Mouse (Mus musculus): ENCODE results near the gene Tmem109. TPM values are rescaled to one million over a fixed set of nuclear protein-coding genes. Genes with fewer than 3 reads are reported as not detected.
A peak's percentile ranks its signal among the peaks of the same experiment; 100 is the strongest.

Gene Tmem109
- polyA plus RNA-seq, 1 experiment from 2014 or later, result 37.0 TPM

- WGBS, result 74% methylated on average over 14 of the region's 14 CpGs
- H3K9me3 ChIP-seq (ENCODE audit: control insufficient read depth, low read length), result no peaks in the 10 kb centered on the region
- H3K9ac ChIP-seq, result no peak overlapping the region
- no peaks in the 10 kb centered on the region for H3K27me3 ChIP-seq (ENCODE audit: control insufficient read depth, insufficient read depth, low read length)
- ATAC-seq (ENCODE audit: low FRiP score) (no peak), DNase-seq (ENCODE audit: low spot score) (no peak)
- H3K4me3 ChIP-seq (replicated peaks; ENCODE audit: low read length), result no peak overlapping the region
- peaks cover 42% of the 10 kb centered on the region for H3K36me3 ChIP-seq (replicated peaks; ENCODE audit: control insufficient read depth, insufficient read depth)
- H3K4me2 ChIP-seq (replicated peaks), result no peak overlapping the region
- H3K27ac ChIP-seq, result no peak overlapping the region
- peaks cover 25% of the 10 kb centered on the region for H3K4me1 ChIP-seq (replicated peaks; ENCODE audit: control insufficient read depth, insufficient read depth, low read length)
Observed at GRCm38 (mm10) chr19:10871328-10871961, 10.4 kb downstream of the Tmem109 start.

GRCm38 (mm10) chr19:10870676-10871075, 11.1 kb downstream of the Tmem109 start:
- Histone ChIP-seq H3K27me3 (ENCODE audit: control insufficient read depth, insufficient read depth, low read length) (no peaks in the 10 kb centered on the region), H3K36me3 (replicated peaks; ENCODE audit: control insufficient read depth, insufficient read depth) (peaks cover 49% of the 10 kb centered on the region)

GRCm38 (mm10) chr19:10869886-10870527, 11.8 kb downstream of the Tmem109 start, which contains the start of gene Tmem132a:
TSS of gene Tmem132a (minus strand) at chr19:10869940.
- Histone ChIP-seq H3K27ac (peak within 1 kb of the TSS; percentile 95), H3K36me3 (replicated peaks; ENCODE audit: control insufficient read depth, insufficient read depth) (peaks cover 56% of the 10 kb centered on the region), H3K4me2 (replicated peaks) (peak within 1 kb of the TSS; percentile 94), H3K4me3 (replicated peaks; ENCODE audit: low read length) (peak within 1 kb of the TSS; percentile 94), H3K9me3 (ENCODE audit: control insufficient read depth, low read length) (no peaks in the 10 kb centered on the region), H3K4me1 (replicated peaks; ENCODE audit: control insufficient read depth, insufficient read depth, low read length) (peaks cover 25% of the 10 kb centered on the region), H3K9ac (peak within 1 kb of the TSS; percentile 99), H3K27me3 (ENCODE audit: control insufficient read depth, insufficient read depth, low read length) (no peaks in the 10 kb centered on the region)
- 1% methylated on average over 8 of the region's 8 CpGs for WGBS
- DNase-seq (ENCODE audit: low spot score), result no peak
- peak; percentile 32 for ATAC-seq (ENCODE audit: low FRiP score)

More at GRCm38 (mm10) chr19:10870676-10871075, 11.1 kb downstream of the Tmem109 start:
- Histone ChIP-seq H3K4me3 (replicated peaks; ENCODE audit: low read length) (0 out of 2 replicates have a peak overlapping the region, but pooled peaks have one; percentile 94), H3K27ac (no peak overlapping the region), H3K9me3 (ENCODE audit: control insufficient read depth, low read length) (no peaks in the 10 kb centered on the region), H3K4me1 (replicated peaks; ENCODE audit: control insufficient read depth, insufficient read depth, low read length) (peaks cover 25% of the 10 kb centered on the region), H3K4me2 (replicated peaks) (no peak overlapping the region), H3K9ac (no peak overlapping the region)
- no peak for DNase-seq (ENCODE audit: low spot score)
- 90% methylated on average over 3 of the region's 3 CpGs for WGBS
- ATAC-seq (ENCODE audit: low FRiP score), result no peak

- Histone ChIP-seq H3K4me2 (replicated peaks) (peak overlapping the region; percentile 94), H3K4me3 (replicated peaks; ENCODE audit: low read length) (peak overlapping the region; percentile 94), H3K4me1 (replicated peaks; ENCODE audit: control insufficient read depth, insufficient read depth, low read length) (peaks cover 25% of the 10 kb centered on the region), H3K27me3 (ENCODE audit: control insufficient read depth, insufficient read depth, low read length) (no peaks in the 10 kb centered on the region), H3K27ac (peak overlapping the region; percentile 95), H3K9me3 (ENCODE audit: control insufficient read depth, low read length) (no peaks in the 10 kb centered on the region), H3K36me3 (replicated peaks; ENCODE audit: control insufficient read depth, insufficient read depth) (peaks cover 62% of the 10 kb centered on the region), H3K9ac (peak overlapping the region; percentile 99)
- peak; percentile 94 for ATAC-seq (ENCODE audit: low FRiP score)
- WGBS, result under 1% methylated on average over 37 of the region's 43 CpGs
- peak; percentile 82 for DNase-seq (ENCODE audit: low spot score)
Observed at GRCm38 (mm10) chr19:10869241-10869885, 12.4 kb downstream of the Tmem109 start.

GRCm38 (mm10) chr19:10868623-10869141, 13.1 kb downstream of the Tmem109 start:
- H3K9me3 ChIP-seq (ENCODE audit: control insufficient read depth, low read length), result no peaks in the 10 kb centered on the region
- H3K9ac ChIP-seq, result peak overlapping the region; percentile 99
- H3K36me3 ChIP-seq (replicated peaks; ENCODE audit: control insufficient read depth, insufficient read depth), result peaks cover 64% of the 10 kb centered on the region
- under 1% methylated on average over 17 of the region's 17 CpGs for WGBS
- peak overlapping the region; percentile 94 for H3K4me2 ChIP-seq (replicated peaks)
- H3K27ac ChIP-seq, result peak overlapping the region; percentile 95
- ATAC-seq (ENCODE audit: low FRiP score), result peak; percentile 25; the same call in 1 of the 2 replicates
- no peaks in the 10 kb centered on the region for H3K27me3 ChIP-seq (ENCODE audit: control insufficient read depth, insufficient read depth, low read length)
- peaks cover 25% of the 10 kb centered on the region for H3K4me1 ChIP-seq (replicated peaks; ENCODE audit: control insufficient read depth, insufficient read depth, low read length)
- no peak for DNase-seq (ENCODE audit: low spot score)
- peak overlapping the region; percentile 94 for H3K4me3 ChIP-seq (replicated peaks; ENCODE audit: low read length)

- peak overlapping the region; percentile 94 for H3K4me2 ChIP-seq (replicated peaks)
- 23% methylated on average over 5 of the region's 5 CpGs for WGBS
- peaks cover 25% of the 10 kb centered on the region for H3K4me1 ChIP-seq (replicated peaks; ENCODE audit: control insufficient read depth, insufficient read depth, low read length)
- H3K4me3 ChIP-seq (replicated peaks; ENCODE audit: low read length), result peak overlapping the region; percentile 94
- ATAC-seq (ENCODE audit: low FRiP score), result no peak
- H3K27me3 ChIP-seq (ENCODE audit: control insufficient read depth, insufficient read depth, low read length), result no peaks in the 10 kb centered on the region
- H3K9ac ChIP-seq, result peak overlapping the region; percentile 99
- H3K36me3 ChIP-seq (replicated peaks; ENCODE audit: control insufficient read depth, insufficient read depth), result peaks cover 64% of the 10 kb centered on the region
- no peaks in the 10 kb centered on the region for H3K9me3 ChIP-seq (ENCODE audit: control insufficient read depth, low read length)
- no peak for DNase-seq (ENCODE audit: low spot score)
- peak overlapping the region; percentile 95; the same call in 1 of the 2 replicates for H3K27ac ChIP-seq
Observed at GRCm38 (mm10) chr19:10867946-10868622, 13.7 kb downstream of the Tmem109 start.

- no peaks in the 10 kb centered on the region for H3K9me3 ChIP-seq (ENCODE audit: control insufficient read depth, low read length)
- H3K27me3 ChIP-seq (ENCODE audit: control insufficient read depth, insufficient read depth, low read length), result no peaks in the 10 kb centered on the region
- peaks cover 25% of the 10 kb centered on the region for H3K4me1 ChIP-seq (replicated peaks; ENCODE audit: control insufficient read depth, insufficient read depth, low read length)
- H3K9ac ChIP-seq, result no peak overlapping the region
- H3K4me2 ChIP-seq (replicated peaks), result no peak overlapping the region
- no peak overlapping the region for H3K27ac ChIP-seq
- no peak for DNase-seq (ENCODE audit: low spot score)
- 85% methylated on average over 13 of the region's 13 CpGs for WGBS
- no peak overlapping the region for H3K4me3 ChIP-seq (replicated peaks; ENCODE audit: low read length)
- peaks cover 64% of the 10 kb centered on the region for H3K36me3 ChIP-seq (replicated peaks; ENCODE audit: control insufficient read depth, insufficient read depth)
- ATAC-seq (ENCODE audit: low FRiP score), result no peak
Observed at GRCm38 (mm10) chr19:10866351-10866750, 15.4 kb downstream of the Tmem109 start.

GRCm38 (mm10) chr19:10860072-10860497, 21.7 kb downstream of the Tmem109 start:
- WGBS, result 48% methylated on average over 22 of the region's 22 CpGs
- H3K4me2 ChIP-seq (replicated peaks), result no peak overlapping the region
- no peak overlapping the region for H3K4me3 ChIP-seq (replicated peaks; ENCODE audit: low read length)
- no peak overlapping the region for H3K9ac ChIP-seq
- peaks cover 89% of the 10 kb centered on the region for H3K36me3 ChIP-seq (replicated peaks; ENCODE audit: control insufficient read depth, insufficient read depth)
- no peak overlapping the region for H3K27ac ChIP-seq
- H3K4me1 ChIP-seq (replicated peaks; ENCODE audit: control insufficient read depth, insufficient read depth, low read length), result no peaks in the 10 kb centered on the region
- DNase-seq (ENCODE audit: low spot score), result no peak
- no peak for ATAC-seq (ENCODE audit: low FRiP score)
- H3K27me3 ChIP-seq (ENCODE audit: control insufficient read depth, insufficient read depth, low read length), result no peaks in the 10 kb centered on the region
- no peaks in the 10 kb centered on the region for H3K9me3 ChIP-seq (ENCODE audit: control insufficient read depth, low read length)
